Mouse (Mus musculus): ENCODE results near the gene Padi6. TPM values are rescaled to one million over a fixed set of nuclear protein-coding genes. Genes with fewer than 3 reads are reported as not detected.
A peak's percentile ranks its signal among the peaks of the same experiment; 100 is the strongest.

Padi6 gene
- polyA plus RNA-seq, 1 experiment from 2014 or later = not detected

GRCm38 (mm10) chr4:140699441-140700127 lies 42.9 kb downstream of the Padi6 start:
- peak overlapping the region; percentile 56 for H3K4me2 ChIP-seq (ENCODE audit: low read length)
- peak overlapping the region; percentile 37 for H3K4me3 ChIP-seq (ENCODE audit: low read length)
- peaks cover 32% of the 10 kb centered on the region for H3K4me1 ChIP-seq (ENCODE audit: control insufficient read depth, insufficient read depth, low read depth, low read length)
- WGBS = 6% methylated on average over 29 of the region's 29 CpGs
- H3K9me3 ChIP-seq (ENCODE audit: control insufficient read depth, low read length) = no peaks in the 10 kb centered on the region
- peak overlapping the region; percentile 65 for H3K9ac ChIP-seq (ENCODE audit: low read depth, low read length)
- peaks cover 11% of the 10 kb centered on the region for H3K27me3 ChIP-seq (replicated peaks; ENCODE audit: control insufficient read depth, insufficient read depth, low read length)
- no peak overlapping the region; the same call in 1 of the 2 replicates for H3K27ac ChIP-seq (ENCODE audit: low read depth, low read length)
- H3K36me3 ChIP-seq (ENCODE audit: control insufficient read depth, insufficient read depth, low read length) = no peaks in the 10 kb centered on the region
- no peak for ATAC-seq

- WGBS = 84% methylated on average over 14 of the region's 14 CpGs
- H3K4me3 ChIP-seq (ENCODE audit: low read length) = no peak overlapping the region
- no peaks in the 10 kb centered on the region for H3K9me3 ChIP-seq (ENCODE audit: control insufficient read depth, low read length)
- ATAC-seq = no peak
- peaks cover 11% of the 10 kb centered on the region for H3K27me3 ChIP-seq (replicated peaks; ENCODE audit: control insufficient read depth, insufficient read depth, low read length)
- H3K27ac ChIP-seq (ENCODE audit: low read depth, low read length) = no peak overlapping the region
- no peak overlapping the region for H3K9ac ChIP-seq (ENCODE audit: low read depth, low read length)
- peaks cover 17% of the 10 kb centered on the region for H3K4me1 ChIP-seq (ENCODE audit: control insufficient read depth, insufficient read depth, low read depth, low read length)
- no peak overlapping the region for H3K4me2 ChIP-seq (ENCODE audit: low read length)
- no peaks in the 10 kb centered on the region for H3K36me3 ChIP-seq (ENCODE audit: control insufficient read depth, insufficient read depth, low read length)
Observed at GRCm38 (mm10) chr4:140695675-140696585, 46.5 kb downstream of the Padi6 start.

GRCm38 (mm10) chr4:140695146-140695545 lies 47.3 kb downstream of the Padi6 start:
- Histone ChIP-seq H3K27ac (ENCODE audit: low read depth, low read length) (no peak overlapping the region), H3K4me1 (ENCODE audit: control insufficient read depth, insufficient read depth, low read depth, low read length) (peaks cover 9% of the 10 kb centered on the region), H3K36me3 (ENCODE audit: control insufficient read depth, insufficient read depth, low read length) (no peaks in the 10 kb centered on the region), H3K9me3 (ENCODE audit: control insufficient read depth, low read length) (no peaks in the 10 kb centered on the region), H3K4me2 (ENCODE audit: low read length) (no peak overlapping the region), H3K27me3 (replicated peaks; ENCODE audit: control insufficient read depth, insufficient read depth, low read length) (peaks cover 11% of the 10 kb centered on the region), H3K9ac (ENCODE audit: low read depth, low read length) (no peak overlapping the region), H3K4me3 (ENCODE audit: low read length) (no peak overlapping the region)
- ATAC-seq = no peak
- 68% methylated on average over 7 of the region's 7 CpGs for WGBS

- no peak overlapping the region for H3K9ac ChIP-seq (ENCODE audit: low read depth, low read length)
- no peak overlapping the region for H3K27ac ChIP-seq (ENCODE audit: low read depth, low read length)
- ATAC-seq = no peak
- H3K27me3 ChIP-seq (replicated peaks; ENCODE audit: control insufficient read depth, insufficient read depth, low read length) = peaks cover 11% of the 10 kb centered on the region
- no peak overlapping the region for H3K4me2 ChIP-seq (ENCODE audit: low read length)
- H3K9me3 ChIP-seq (ENCODE audit: control insufficient read depth, low read length) = no peaks in the 10 kb centered on the region
- H3K4me1 ChIP-seq (ENCODE audit: control insufficient read depth, insufficient read depth, low read depth, low read length) = peaks cover 5% of the 10 kb centered on the region
- no peak overlapping the region for H3K4me3 ChIP-seq (ENCODE audit: low read length)
- no peaks in the 10 kb centered on the region for H3K36me3 ChIP-seq (ENCODE audit: control insufficient read depth, insufficient read depth, low read length)
- WGBS = 56% methylated on average over 1 of the region's 1 CpGs
Observed at GRCm38 (mm10) chr4:140694551-140695060, 47.8 kb downstream of the Padi6 start.

GRCm38 (mm10) chr4:140693513-140693912 lies 48.9 kb downstream of the Padi6 start:
- Histone ChIP-seq H3K9me3 (ENCODE audit: control insufficient read depth, low read length) (no peaks in the 10 kb centered on the region), H3K27ac (ENCODE audit: low read depth, low read length) (no peak overlapping the region), H3K4me3 (ENCODE audit: low read length) (no peak overlapping the region), H3K4me1 (ENCODE audit: control insufficient read depth, insufficient read depth, low read depth, low read length) (no peaks in the 10 kb centered on the region), H3K9ac (ENCODE audit: low read depth, low read length) (no peak overlapping the region), H3K36me3 (ENCODE audit: control insufficient read depth, insufficient read depth, low read length) (no peaks in the 10 kb centered on the region), H3K4me2 (ENCODE audit: low read length) (no peak overlapping the region), H3K27me3 (replicated peaks; ENCODE audit: control insufficient read depth, insufficient read depth, low read length) (peaks cover 3% of the 10 kb centered on the region)
- 77% methylated on average over 4 of the region's 4 CpGs for WGBS
- no peak for ATAC-seq

- Histone ChIP-seq H3K4me1 (ENCODE audit: control insufficient read depth, insufficient read depth, low read depth, low read length) (no peaks in the 10 kb centered on the region), H3K4me2 (ENCODE audit: low read length) (no peak overlapping the region), H3K27ac (ENCODE audit: low read depth, low read length) (no peak overlapping the region), H3K9me3 (ENCODE audit: control insufficient read depth, low read length) (no peaks in the 10 kb centered on the region), H3K27me3 (replicated peaks; ENCODE audit: control insufficient read depth, insufficient read depth, low read length) (no peaks in the 10 kb centered on the region), H3K9ac (ENCODE audit: low read depth, low read length) (no peak overlapping the region), H3K36me3 (ENCODE audit: control insufficient read depth, insufficient read depth, low read length) (no peaks in the 10 kb centered on the region), H3K4me3 (ENCODE audit: low read length) (no peak overlapping the region)
- WGBS = 71% methylated on average over 7 of the region's 7 CpGs
- ATAC-seq = no peak
Observed at GRCm38 (mm10) chr4:140691481-140691880, 51.0 kb downstream of the Padi6 start.

- no peaks in the 10 kb centered on the region for H3K4me1 ChIP-seq (ENCODE audit: control insufficient read depth, insufficient read depth, low read depth, low read length)
- no peak overlapping the region for H3K9ac ChIP-seq (ENCODE audit: low read depth, low read length)
- 82% methylated on average over 16 of the region's 16 CpGs for WGBS
- no peak overlapping the region for H3K27ac ChIP-seq (ENCODE audit: low read depth, low read length)
- no peaks in the 10 kb centered on the region for H3K9me3 ChIP-seq (ENCODE audit: control insufficient read depth, low read length)
- no peak overlapping the region for H3K4me2 ChIP-seq (ENCODE audit: low read length)
- H3K36me3 ChIP-seq (ENCODE audit: control insufficient read depth, insufficient read depth, low read length) = no peaks in the 10 kb centered on the region
- H3K27me3 ChIP-seq (replicated peaks; ENCODE audit: control insufficient read depth, insufficient read depth, low read length) = no peaks in the 10 kb centered on the region
- no peak for ATAC-seq
- no peak overlapping the region for H3K4me3 ChIP-seq (ENCODE audit: low read length)
Observed at GRCm38 (mm10) chr4:140689873-140690655, 52.4 kb downstream of the Padi6 start.

GRCm38 (mm10) chr4:140688826-140689425 lies 53.5 kb downstream of the Padi6 start:
- ATAC-seq = no peak

More at GRCm38 (mm10) chr4:140688826-140689425, 53.5 kb downstream of the Padi6 start:
- no peak overlapping the region for H3K9ac ChIP-seq (ENCODE audit: low read depth, low read length)
- no peaks in the 10 kb centered on the region for H3K36me3 ChIP-seq (ENCODE audit: control insufficient read depth, insufficient read depth, low read length)
- no peaks in the 10 kb centered on the region for H3K27me3 ChIP-seq (replicated peaks; ENCODE audit: control insufficient read depth, insufficient read depth, low read length)
- H3K27ac ChIP-seq (ENCODE audit: low read depth, low read length) = no peak overlapping the region
- 87% methylated on average over 5 of the region's 5 CpGs for WGBS
- H3K9me3 ChIP-seq (ENCODE audit: control insufficient read depth, low read length) = no peaks in the 10 kb centered on the region
- H3K4me2 ChIP-seq (ENCODE audit: low read length) = no peak overlapping the region
- no peak overlapping the region for H3K4me3 ChIP-seq (ENCODE audit: low read length)
- peaks cover 10% of the 10 kb centered on the region for H3K4me1 ChIP-seq (ENCODE audit: control insufficient read depth, insufficient read depth, low read depth, low read length)
